Mouse (Mus musculus): ENCODE measurements around the gene Zfp352. TPM values are rescaled to one million over a fixed set of nuclear protein-coding genes. Genes with fewer than 3 reads are reported as not detected.

The Zfp352 gene
- not detected in 2 replicates for polyA plus RNA-seq (2012; rRNA removed)

DNA sequence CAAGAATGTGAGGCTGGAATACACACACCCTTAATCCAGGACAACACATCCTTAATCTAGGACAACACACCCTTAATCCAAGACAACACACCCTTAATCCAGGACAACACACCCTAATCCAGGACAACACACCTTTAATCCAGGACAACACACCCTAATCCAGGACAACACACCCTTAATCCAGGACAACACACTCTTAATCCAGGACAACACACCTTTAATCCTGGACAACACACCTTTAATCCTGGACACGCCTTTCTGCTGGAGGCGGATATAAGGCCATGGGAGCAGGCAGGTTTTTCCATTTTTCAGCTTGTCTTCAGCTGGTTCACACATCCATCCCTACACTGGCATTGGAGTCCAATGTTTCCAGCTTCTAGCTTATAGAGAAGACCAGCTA is at the start of gene Zfp352:
Zfp352 (plus strand) TSS at position 301 of the 400 bp plus-strand sequence.

All from central nervous system, embryonic 11.5 days (tissue).